Mouse (Mus musculus) embryo, embryonic 9.5 days (tissue): ENCODE measurements around the gene Cd3eap.

Experiments
- DNase-seq: peaks from one replicate; pipeline ENCODE4 v3.0.0-alpha.2; 2017; ENCODE audit errors: extremely low spot score

Gene Cd3eap

GRCm38 (mm10) chr7:19307739-19308453, 51.4 kb downstream of the Cd3eap start:
- no peak for DNase-seq

- DNase-seq, result no peak
These were observed 52.2 kb downstream of the Cd3eap start for GRCm38 (mm10) chr7:19306819-19307738.
